Mouse (Mus musculus): ENCODE measurements around the gene Rnf207.

DNA sequence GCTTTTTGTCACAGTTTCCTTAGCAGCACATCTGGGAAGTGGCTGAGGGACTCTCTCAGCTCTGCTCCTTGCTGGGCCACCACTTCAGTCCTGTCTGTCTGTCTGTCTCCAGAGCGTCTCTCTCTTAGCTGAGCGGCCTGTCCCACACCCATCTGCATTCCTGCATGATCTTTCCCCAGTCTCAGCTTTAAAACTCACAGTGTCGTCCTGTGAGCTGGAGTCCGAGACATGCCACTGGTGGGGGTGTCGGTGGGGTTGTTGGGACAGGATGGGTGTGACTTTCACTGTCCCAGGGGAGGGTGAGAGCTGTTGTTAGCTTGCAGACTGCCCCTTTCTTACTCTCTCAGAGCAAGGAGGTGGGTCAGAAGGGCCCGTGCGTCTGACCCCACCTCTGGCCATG is 36.9 kb upstream of the Rnf207 start:
- TF ChIP-seq POLR2A (IDR thresholded peaks at IDR 0.05; ENCODE audit: control insufficient read depth, extremely low read depth, insufficient read depth, low read length, poor library complexity), result no peak
- TF ChIP-seq CTCF (IDR thresholded peaks at IDR 0.05; ENCODE audit: borderline replicate concordance, control insufficient read depth, extremely low read depth, insufficient read depth, low read length, poor library complexity), result no peak
